Mouse (Mus musculus): Measurements from ENCODE around the gene Zfp560.
"Not testable (repeated sequence)": the region's sequence is repeated elsewhere in the genome, so short reads cannot be mapped to it uniquely, and the experiment has no call there.

The Zfp560 gene

GRCm38 (mm10) chr9:20384532-20385342 is at the start of gene Zfp560:
Zfp560 (minus strand) TSS chr9:20385177.
- peak; percentile 87 for DNase-seq

DNA sequence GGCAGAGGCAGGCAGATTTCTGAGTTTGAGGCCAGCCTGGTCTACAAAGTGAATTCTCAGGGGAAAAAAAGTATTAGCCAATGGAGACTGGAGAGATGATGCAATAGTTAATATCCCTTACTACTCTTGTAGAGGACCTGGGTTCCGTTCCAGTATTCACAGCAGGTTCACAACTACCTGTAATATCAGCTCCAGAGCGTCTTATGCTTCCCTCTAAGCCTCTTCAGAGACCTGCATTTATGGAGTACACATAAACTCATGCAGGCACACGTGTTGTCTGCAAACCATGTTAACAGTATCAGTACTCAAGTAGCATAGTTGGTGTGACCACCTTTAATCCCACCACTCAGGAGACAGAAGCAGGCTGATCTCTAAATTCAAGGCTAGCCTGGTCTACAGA is 45.0 kb upstream of the Zfp560 start:
- no peak for DNase-seq

DNA sequence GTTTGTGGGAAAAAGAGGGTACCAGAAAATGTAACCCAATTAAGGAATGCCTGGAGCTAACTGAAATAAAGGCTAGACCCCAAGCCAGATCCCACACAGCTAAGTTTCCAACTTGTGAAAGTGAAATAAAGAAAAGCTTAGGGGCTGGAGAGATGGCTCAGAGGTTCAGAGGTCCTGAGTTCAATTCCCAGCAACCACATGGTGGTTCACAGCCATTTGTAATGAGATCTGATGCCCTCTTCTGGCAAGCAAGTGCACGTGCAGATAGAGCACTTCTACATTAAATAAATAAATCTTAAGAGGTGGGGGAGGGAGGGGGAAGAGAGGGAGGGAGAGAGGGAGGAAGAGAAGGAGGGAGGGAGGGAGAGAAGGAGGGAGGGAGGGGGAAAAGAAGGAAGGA is 26.5 kb upstream of the Zfp560 start:
- no peak for DNase-seq

DNA sequence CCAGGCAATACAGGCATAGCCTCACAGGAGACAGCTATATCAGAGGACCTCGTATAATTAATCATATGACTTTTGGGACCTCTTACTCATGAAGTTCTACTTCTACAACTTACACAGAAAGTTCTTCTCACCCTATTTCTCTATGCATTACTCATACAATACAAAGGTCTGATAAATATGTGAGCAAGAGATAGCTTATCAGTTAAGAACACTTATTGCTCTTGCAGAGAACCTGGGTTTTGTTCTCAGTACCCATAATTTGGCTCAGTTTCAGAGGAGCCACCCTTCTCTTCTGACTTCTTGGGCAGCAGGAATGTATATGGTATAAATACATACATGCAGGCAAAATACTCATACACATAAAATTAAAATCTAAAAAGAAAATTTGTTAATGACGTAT is 24.3 kb upstream of the Zfp560 start:
- DNase-seq = no peak

DNA sequence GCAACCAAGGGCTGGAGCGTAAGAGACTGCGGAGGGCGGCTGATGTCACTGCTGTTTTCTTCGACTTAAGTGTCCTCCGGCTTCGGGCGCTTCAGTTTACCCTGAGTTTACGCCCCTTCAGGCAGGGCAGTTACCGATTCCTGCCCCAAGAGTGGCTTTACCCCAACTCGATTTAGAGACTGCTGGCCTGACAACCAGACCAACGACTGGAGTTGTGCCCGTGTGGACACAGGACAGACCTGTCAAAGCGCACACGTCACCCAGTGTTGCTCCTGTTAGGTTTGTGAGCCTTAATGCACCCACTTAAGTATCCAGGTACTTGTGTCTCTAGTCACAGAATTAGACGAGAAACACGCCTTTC is 346 bp upstream of the Zfp560 start:
- no peak for DNase-seq

GRCm38 (mm10) chr9:20383659-20384058 is 1.3 kb downstream of the Zfp560 start:
- DNase-seq = no peak

DNA sequence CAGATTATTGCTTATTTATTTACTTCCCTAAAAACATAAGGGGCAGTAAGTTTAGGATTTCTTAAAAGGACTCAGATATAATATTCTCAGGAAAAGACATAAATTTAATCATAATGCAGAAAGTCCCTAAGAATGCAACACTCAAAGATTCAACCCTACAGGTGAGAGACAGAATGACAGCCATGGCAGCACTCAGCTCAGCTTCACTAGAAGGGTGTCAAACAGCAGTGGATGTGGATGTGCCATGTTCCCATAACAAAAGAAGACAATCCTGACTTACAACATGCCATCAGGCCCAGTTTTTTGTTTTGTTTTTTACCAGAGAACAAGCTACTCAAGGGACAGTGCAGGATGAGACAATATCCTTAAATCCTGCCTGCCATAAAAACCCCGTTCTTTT is 10.3 kb downstream of the Zfp560 start:
- DNase-seq = no peak

GRCm38 (mm10) chr9:20367311-20367710 is 17.7 kb downstream of the Zfp560 start:
- no peak for DNase-seq

DNA sequence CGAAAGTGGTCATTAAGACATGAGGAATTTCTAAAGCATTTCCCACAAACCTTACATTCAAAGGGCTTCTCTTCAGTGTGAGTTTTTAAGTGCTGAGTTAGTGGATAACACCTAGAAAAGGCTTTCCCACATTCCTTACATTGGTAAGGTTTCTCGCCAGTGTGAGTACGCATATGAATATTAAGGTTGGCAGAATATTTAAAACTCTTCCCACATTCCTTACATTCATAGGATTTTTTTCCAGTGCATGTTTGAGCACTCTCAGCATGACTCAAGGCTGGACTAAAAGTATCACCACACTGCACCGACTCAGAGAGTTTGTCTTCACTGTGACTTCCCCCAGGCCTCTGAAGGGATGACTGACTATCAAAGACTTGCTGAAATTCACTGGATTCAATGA is 36.5 kb downstream of the Zfp560 start:
- DNase-seq = no peak

GRCm38 (mm10) chr9:20335994-20336393 is 49.0 kb downstream of the Zfp560 start, which contains the start of gene Olfr18:
Olfr18 (minus strand) TSS chr9:20336094.
- no peak for DNase-seq

- no peak for DNase-seq
Observed at GRCm38 (mm10) chr9:20298232-20298631, 86.7 kb downstream of the Zfp560 start, which contains the start of gene Olfr873. Olfr873 (plus strand) TSS chr9:20298532.

- not testable (repeated sequence) for DNase-seq
Observed at GRCm38 (mm10) chr9:20295562-20295961, 89.4 kb downstream of the Zfp560 start.

Data from cerebellum, adult 8-10 months (tissue).